Mouse (Mus musculus): ENCODE data around the gene Gm21969. TPM values are rescaled to one million over a fixed set of nuclear protein-coding genes. Genes with fewer than 3 reads are reported as not detected.

The Gm21969 gene
- total and polyA plus RNA-seq, 3 experiments: 0.02 TPM; not detected in 2

DNA sequence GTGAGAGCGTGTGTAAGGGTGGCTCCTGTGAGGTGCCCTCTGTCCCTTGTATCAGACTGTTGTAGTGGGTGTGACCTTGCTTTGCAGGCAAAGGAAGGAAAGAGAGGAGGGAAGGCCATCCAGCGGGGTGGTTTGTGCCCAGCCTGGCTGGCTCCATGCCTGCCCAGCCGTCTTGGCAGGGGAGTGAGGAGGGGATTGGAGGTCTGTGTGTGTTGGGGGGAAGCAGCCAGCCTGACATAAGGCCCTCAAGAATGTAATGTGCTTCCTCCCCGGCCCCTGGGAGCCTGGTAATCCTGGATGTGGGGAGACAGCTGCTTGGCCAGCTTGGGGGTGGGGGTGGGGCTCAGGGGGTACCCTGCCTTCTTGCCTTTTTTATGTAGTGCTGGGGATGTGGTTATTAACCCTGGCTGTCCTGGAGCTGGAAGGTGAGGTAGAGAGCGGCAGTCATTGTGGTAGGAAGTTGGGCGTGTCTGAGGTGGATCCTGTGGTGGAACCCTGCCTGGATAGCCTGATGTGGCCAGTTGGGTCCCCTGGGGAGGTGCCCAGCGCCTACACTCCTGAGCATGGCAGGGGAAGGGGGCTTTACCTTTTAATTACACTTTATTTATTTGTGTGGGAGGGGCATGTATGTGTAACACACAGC, 86.8 kb downstream of the Gm21969 start:
- ATAC-seq (ENCODE audit: extremely low read depth, insufficient number of reproducible peaks, low FRiP score, poor library complexity, severe bottlenecking) (no peak), DNase-seq (ENCODE audit: low spot score) (no peak)
- H3K27me3 ChIP-seq (ENCODE audit: insufficient read depth, low read length): no peaks in the 10 kb centered on the region
- no peak overlapping the region for H3K4me3 ChIP-seq (ENCODE audit: low read depth, low read length)
- H3K9me3 ChIP-seq (replicated peaks): peaks cover 80% of the 10 kb centered on the region
- no peaks in the 10 kb centered on the region for H3K36me3 ChIP-seq (replicated peaks)
- H3K4me1 ChIP-seq (ENCODE audit: insufficient read depth, low read depth, low read length): no peaks in the 10 kb centered on the region
- TF ChIP-seq POLR2AphosphoS5 (IDR thresholded peaks at IDR 0.05; ENCODE audit: insufficient replicate concordance, low read depth, low read length): no peak
- no peak for TF ChIP-seq CTCF (IDR thresholded peaks at IDR 0.05; ENCODE audit: low read depth, low read length)
- no peak for TF ChIP-seq TAL1 (conservative IDR thresholded peaks at IDR 0.05; ENCODE audit: low read depth, low read length)
- no peak for TF ChIP-seq GATA2 (IDR thresholded peaks at IDR 0.05; ENCODE audit: borderline replicate concordance, low read depth, low read length)
- TF ChIP-seq GATA1 (IDR thresholded peaks at IDR 0.05; ENCODE audit: borderline replicate concordance, low read length): no peak

- H3K4me3 ChIP-seq (ENCODE audit: low read depth, low read length): no peak overlapping the region
- H3K9me3 ChIP-seq (replicated peaks): peaks cover 88% of the 10 kb centered on the region
- ATAC-seq (ENCODE audit: extremely low read depth, insufficient number of reproducible peaks, low FRiP score, poor library complexity, severe bottlenecking) (no peak), DNase-seq (ENCODE audit: low spot score) (no peak)
- H3K27me3 ChIP-seq (ENCODE audit: insufficient read depth, low read length): no peaks in the 10 kb centered on the region
- H3K4me1 ChIP-seq (ENCODE audit: insufficient read depth, low read depth, low read length): no peaks in the 10 kb centered on the region
- TF ChIP-seq GATA1 (IDR thresholded peaks at IDR 0.05; ENCODE audit: borderline replicate concordance, low read length) (no peak), CTCF (IDR thresholded peaks at IDR 0.05; ENCODE audit: low read depth, low read length) (no peak), GATA2 (IDR thresholded peaks at IDR 0.05; ENCODE audit: borderline replicate concordance, low read depth, low read length) (no peak), TAL1 (conservative IDR thresholded peaks at IDR 0.05; ENCODE audit: low read depth, low read length) (no peak), POLR2AphosphoS5 (IDR thresholded peaks at IDR 0.05; ENCODE audit: insufficient replicate concordance, low read depth, low read length) (no peak)
- no peaks in the 10 kb centered on the region for H3K36me3 ChIP-seq (replicated peaks)
These were observed 90.3 kb downstream of the Gm21969 start for GRCm38 (mm10) chr4:139693315-139693714.

- no peaks in the 10 kb centered on the region for H3K27me3 ChIP-seq (ENCODE audit: insufficient read depth, low read length)
- no peaks in the 10 kb centered on the region for H3K4me1 ChIP-seq (ENCODE audit: insufficient read depth, low read depth, low read length)
- DNase-seq (ENCODE audit: low spot score) (no peak), ATAC-seq (ENCODE audit: extremely low read depth, insufficient number of reproducible peaks, low FRiP score, poor library complexity, severe bottlenecking) (no peak)
- H3K9me3 ChIP-seq (replicated peaks): peaks cover 88% of the 10 kb centered on the region
- no peaks in the 10 kb centered on the region for H3K36me3 ChIP-seq (replicated peaks)
- H3K4me3 ChIP-seq (ENCODE audit: low read depth, low read length): no peak overlapping the region
- TF ChIP-seq GATA2 (IDR thresholded peaks at IDR 0.05; ENCODE audit: borderline replicate concordance, low read depth, low read length) (no peak), TAL1 (conservative IDR thresholded peaks at IDR 0.05; ENCODE audit: low read depth, low read length) (no peak), POLR2AphosphoS5 (IDR thresholded peaks at IDR 0.05; ENCODE audit: insufficient replicate concordance, low read depth, low read length) (no peak), GATA1 (IDR thresholded peaks at IDR 0.05; ENCODE audit: borderline replicate concordance, low read length) (no peak), CTCF (IDR thresholded peaks at IDR 0.05; ENCODE audit: low read depth, low read length) (no peak)
These were observed 94.8 kb downstream of the Gm21969 start for GRCm38 (mm10) chr4:139697755-139698154.

DNA sequence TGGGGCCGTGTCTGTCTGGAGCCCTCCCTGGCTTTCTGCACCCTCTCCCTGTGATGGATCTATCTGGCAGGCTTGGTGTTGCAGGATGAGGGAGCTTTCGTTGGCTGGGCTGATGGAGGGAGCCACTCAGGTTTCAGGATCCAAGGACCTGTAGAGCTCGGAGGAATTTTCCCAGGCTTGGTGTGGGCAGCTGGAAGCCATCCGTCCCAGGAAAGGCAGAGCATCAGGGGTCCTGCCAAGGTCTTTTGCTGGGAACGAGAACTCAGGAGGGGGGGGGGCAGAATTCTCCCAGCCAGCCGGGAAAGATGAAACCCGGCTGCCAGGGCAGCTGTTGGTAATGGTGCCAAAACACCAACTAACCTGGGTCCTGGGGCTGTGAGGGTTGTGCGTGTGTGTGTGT, 95.6 kb downstream of the Gm21969 start:
- TF ChIP-seq GATA2 (IDR thresholded peaks at IDR 0.05; ENCODE audit: borderline replicate concordance, low read depth, low read length) (no peak), TAL1 (conservative IDR thresholded peaks at IDR 0.05; ENCODE audit: low read depth, low read length) (no peak), GATA1 (IDR thresholded peaks at IDR 0.05; ENCODE audit: borderline replicate concordance, low read length) (no peak), CTCF (IDR thresholded peaks at IDR 0.05; ENCODE audit: low read depth, low read length) (no peak), POLR2AphosphoS5 (IDR thresholded peaks at IDR 0.05; ENCODE audit: insufficient replicate concordance, low read depth, low read length) (no peak)
- H3K36me3 ChIP-seq (replicated peaks): no peaks in the 10 kb centered on the region
- peaks cover 84% of the 10 kb centered on the region for H3K9me3 ChIP-seq (replicated peaks)
- no peak for ATAC-seq (ENCODE audit: extremely low read depth, insufficient number of reproducible peaks, low FRiP score, poor library complexity, severe bottlenecking)
- no peaks in the 10 kb centered on the region for H3K4me1 ChIP-seq (ENCODE audit: insufficient read depth, low read depth, low read length)
- no peak for DNase-seq (ENCODE audit: low spot score)
- H3K4me3 ChIP-seq (ENCODE audit: low read depth, low read length): no peak overlapping the region
- H3K27me3 ChIP-seq (ENCODE audit: insufficient read depth, low read length): no peaks in the 10 kb centered on the region

GRCm38 (mm10) chr4:139702914-139703313, 99.9 kb downstream of the Gm21969 start:
- ATAC-seq (ENCODE audit: extremely low read depth, insufficient number of reproducible peaks, low FRiP score, poor library complexity, severe bottlenecking): no peak
- no peak overlapping the region for H3K4me3 ChIP-seq (ENCODE audit: low read depth, low read length)
- H3K9me3 ChIP-seq (replicated peaks): peaks cover 87% of the 10 kb centered on the region
- H3K27me3 ChIP-seq (ENCODE audit: insufficient read depth, low read length): no peaks in the 10 kb centered on the region
- H3K4me1 ChIP-seq (ENCODE audit: insufficient read depth, low read depth, low read length): no peaks in the 10 kb centered on the region
- TF ChIP-seq POLR2AphosphoS5 (IDR thresholded peaks at IDR 0.05; ENCODE audit: insufficient replicate concordance, low read depth, low read length) (no peak), CTCF (IDR thresholded peaks at IDR 0.05; ENCODE audit: low read depth, low read length) (no peak), TAL1 (conservative IDR thresholded peaks at IDR 0.05; ENCODE audit: low read depth, low read length) (no peak), GATA1 (IDR thresholded peaks at IDR 0.05; ENCODE audit: borderline replicate concordance, low read length) (no peak), GATA2 (IDR thresholded peaks at IDR 0.05; ENCODE audit: borderline replicate concordance, low read depth, low read length) (no peak)
- no peak for DNase-seq (ENCODE audit: low spot score)
- no peaks in the 10 kb centered on the region for H3K36me3 ChIP-seq (replicated peaks)

- no peak for TF ChIP-seq GATA1 (IDR thresholded peaks at IDR 0.05; ENCODE audit: borderline replicate concordance, low read length)
- no peak for TF ChIP-seq CTCF (IDR thresholded peaks at IDR 0.05; ENCODE audit: low read depth, low read length)
- no peak for TF ChIP-seq GATA2 (IDR thresholded peaks at IDR 0.05; ENCODE audit: borderline replicate concordance, low read depth, low read length)
- no peak for TF ChIP-seq TAL1 (conservative IDR thresholded peaks at IDR 0.05; ENCODE audit: low read depth, low read length)
- TF ChIP-seq POLR2AphosphoS5 (IDR thresholded peaks at IDR 0.05; ENCODE audit: insufficient replicate concordance, low read depth, low read length): no peak
- no peak overlapping the region for H3K4me3 ChIP-seq (ENCODE audit: low read depth, low read length)
- peaks cover 87% of the 10 kb centered on the region for H3K9me3 ChIP-seq (replicated peaks)
- H3K4me1 ChIP-seq (ENCODE audit: insufficient read depth, low read depth, low read length): no peaks in the 10 kb centered on the region
- no peaks in the 10 kb centered on the region for H3K27me3 ChIP-seq (ENCODE audit: insufficient read depth, low read length)
- no peak for ATAC-seq (ENCODE audit: extremely low read depth, insufficient number of reproducible peaks, low FRiP score, poor library complexity, severe bottlenecking)
- DNase-seq (ENCODE audit: low spot score): no peak
- H3K36me3 ChIP-seq (replicated peaks): no peaks in the 10 kb centered on the region
These were observed 100.5 kb downstream of the Gm21969 start for GRCm38 (mm10) chr4:139703468-139703867.

Data from G1E (cell line).